Mouse (Mus musculus): ENCODE measurements around the gene Ncoa1. TPM values are rescaled to one million over a fixed set of nuclear protein-coding genes. Genes with fewer than 3 reads are reported as not detected.

The Ncoa1 gene
- total RNA-seq (2021): 100 to 1,000 TPM in 1 of 2 experiments, 10 to 100 TPM in 1; 98.4 to 101 TPM

GRCm38 (mm10) chr12:4476832-4477671 lies at the start of gene Ncoa1:
TSS of gene Ncoa1 (minus strand) at chr12:4477182.
- DNase-seq (ENCODE audit: low spot score in 2 of 2): peak; percentile 53 to 69
- intact Hi-C loops (cut with DNase I): loop anchor here (2.0 to 5.0 kb wide), 4 partner anchors 46 to 345 kb away; partner anchors contain the start of genes Adcy3, Gm3625 and Itsn2

- no peak for DNase-seq (ENCODE audit: low spot score in 2 of 2)
- intact Hi-C loops (cut with DNase I): no loop called here
Observed at GRCm38 (mm10) chr12:4524546-4524945, 47.6 kb upstream of the Ncoa1 start.

GRCm38 (mm10) chr12:4523688-4524298 lies 46.8 kb upstream of the Ncoa1 start:
- intact Hi-C loops (cut with DNase I): loop anchor here (2.0 kb wide), 1 partner anchor 47 kb away; the partner anchor contains the start of gene Ncoa1
- peak; percentile 12 to 18 for DNase-seq (ENCODE audit: low spot score in 2 of 2)

DNA sequence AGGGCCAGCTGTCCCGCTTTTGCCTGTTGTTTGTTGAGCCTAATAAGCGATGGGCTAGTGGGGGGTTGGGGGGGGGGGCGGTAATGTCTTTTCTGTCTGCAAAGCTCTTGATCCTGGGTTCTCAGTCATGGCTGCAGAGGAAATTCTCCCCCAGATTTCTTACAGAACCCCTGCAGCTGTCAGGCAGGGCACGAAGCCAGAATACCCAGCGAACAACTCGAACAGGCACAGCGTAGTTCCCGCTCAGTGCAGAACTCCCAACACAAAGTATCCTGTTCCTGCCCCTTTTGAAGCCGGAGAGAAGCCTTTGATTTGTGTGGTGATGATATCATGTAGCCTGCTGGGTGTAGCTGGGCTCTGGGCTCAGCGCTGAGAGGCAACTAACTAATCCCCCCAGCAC lies 46.2 kb upstream of the Ncoa1 start:
- intact Hi-C loops (cut with DNase I): loop anchor here (2.0 kb wide), 1 partner anchor 46 kb away; the partner anchor contains the start of gene Ncoa1

GRCm38 (mm10) chr12:4518957-4519356 lies 42.0 kb upstream of the Ncoa1 start:
- intact Hi-C loops (cut with DNase I): no loop called here
- no peak for DNase-seq (ENCODE audit: low spot score in 2 of 2)

More for the DNA sequence above, 46.2 kb upstream of the Ncoa1 start:
- DNase-seq (ENCODE audit: low spot score in 2 of 2): peak; percentile 50 to 57

GRCm38 (mm10) chr12:4509591-4510061 lies 32.6 kb upstream of the Ncoa1 start:
- DNase-seq (ENCODE audit: low spot score in 2 of 2): peak in 1 of 2 experiments; percentile 30
- intact Hi-C loops (cut with DNase I): no loop called here

DNA sequence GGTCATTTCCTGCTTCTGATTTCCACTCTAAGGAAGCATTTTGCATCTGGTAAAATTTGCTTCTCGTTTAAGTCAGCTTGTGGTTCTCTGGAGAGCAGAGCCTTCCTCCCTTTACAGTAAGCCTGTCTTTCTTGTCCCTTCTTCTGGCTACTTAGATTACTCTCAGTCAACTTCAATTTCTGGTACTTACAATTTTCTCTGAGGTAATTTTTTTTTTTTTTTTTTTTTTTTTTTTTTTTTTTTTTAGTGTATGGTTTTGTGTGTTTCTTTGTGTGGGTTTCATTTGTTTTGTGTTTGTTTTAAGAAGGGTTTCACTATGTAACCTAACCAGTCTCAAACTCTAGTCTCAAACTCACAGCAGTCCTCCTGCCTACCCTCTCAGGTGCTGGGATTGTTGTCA lies 31.2 kb upstream of the Ncoa1 start:
- no peak for DNase-seq (ENCODE audit: low spot score in 2 of 2)
- intact Hi-C loops (cut with DNase I): no loop called here

GRCm38 (mm10) chr12:4507461-4507860 lies 30.5 kb upstream of the Ncoa1 start:
- DNase-seq (ENCODE audit: low spot score in 2 of 2): peak in 1 of 2 experiments; percentile 63
- intact Hi-C loops (cut with DNase I): no loop called here

- no peak for DNase-seq (ENCODE audit: low spot score in 2 of 2)
- intact Hi-C loops (cut with DNase I): no loop called here
Observed at GRCm38 (mm10) chr12:4506810-4507430, 29.9 kb upstream of the Ncoa1 start.

- DNase-seq (ENCODE audit: low spot score in 2 of 2): no peak
- intact Hi-C loops (cut with DNase I): no loop called here
Observed at GRCm38 (mm10) chr12:4505298-4505697, 28.3 kb upstream of the Ncoa1 start.

DNA sequence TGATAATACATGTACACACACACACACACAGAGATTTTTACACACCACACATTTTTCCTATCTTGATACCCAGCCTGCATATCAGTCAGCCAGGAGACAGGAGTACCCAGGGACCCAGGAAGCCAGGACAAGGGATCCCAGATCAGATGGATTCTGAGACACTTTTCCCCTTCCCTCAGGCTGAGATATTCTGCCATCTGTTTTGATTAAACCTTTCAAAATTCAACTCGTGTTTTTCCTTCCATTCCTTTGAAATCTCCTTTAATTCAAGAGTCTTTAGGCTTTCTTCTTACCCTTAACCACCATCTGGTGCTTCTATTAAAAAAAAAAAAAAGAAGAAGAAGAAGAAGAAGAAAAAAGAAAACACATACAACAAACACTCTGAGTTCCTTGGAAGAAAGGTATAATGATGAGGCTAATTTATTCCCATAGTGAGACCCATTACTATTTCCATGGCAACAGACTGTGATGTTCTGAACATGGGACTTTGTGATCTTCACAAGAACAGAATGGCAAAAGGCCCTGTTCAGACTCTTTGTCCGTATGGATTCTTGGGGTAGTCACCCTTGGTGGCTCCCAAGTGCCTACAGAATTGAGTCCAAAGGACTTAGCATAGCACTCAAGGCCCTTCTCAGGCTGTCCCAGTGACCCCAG lies 26.8 kb upstream of the Ncoa1 start:
- intact Hi-C loops (cut with DNase I): no loop called here
- DNase-seq (ENCODE audit: low spot score in 2 of 2): no peak

GRCm38 (mm10) chr12:4501916-4502315 lies 24.9 kb upstream of the Ncoa1 start:
- DNase-seq (ENCODE audit: low spot score in 2 of 2): peak; percentile 55 to 80
- intact Hi-C loops (cut with DNase I): no loop called here

GRCm38 (mm10) chr12:4500516-4500915 lies 23.5 kb upstream of the Ncoa1 start:
- intact Hi-C loops (cut with DNase I): no loop called here
- no peak for DNase-seq (ENCODE audit: low spot score in 2 of 2)

DNA sequence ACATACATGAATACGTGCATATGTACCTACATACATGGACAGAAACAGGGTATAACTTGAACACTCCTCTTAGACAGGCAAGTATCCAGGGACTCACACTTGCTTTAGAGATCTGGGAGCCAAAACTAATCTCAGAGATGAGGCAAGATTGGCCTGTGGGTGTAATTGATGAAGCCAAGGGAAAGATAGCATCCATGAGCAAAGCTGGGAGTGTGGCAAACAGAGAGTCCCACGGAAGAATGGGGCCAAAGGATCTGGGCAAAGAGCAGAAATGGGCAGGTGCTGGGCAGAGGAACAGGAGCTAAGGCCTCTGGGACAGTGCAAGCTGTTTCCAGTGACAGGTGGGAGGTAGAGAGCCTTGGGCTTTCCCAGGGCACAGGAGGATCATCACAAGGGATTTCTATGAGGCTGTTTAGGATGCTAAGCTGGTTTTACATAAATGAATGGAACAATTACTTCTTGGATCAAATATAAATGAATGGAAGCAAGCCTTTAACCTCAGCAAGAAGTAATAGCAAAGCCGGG lies 22.7 kb upstream of the Ncoa1 start:
- no peak for DNase-seq (ENCODE audit: low spot score in 2 of 2)
- intact Hi-C loops (cut with DNase I): no loop called here

DNA sequence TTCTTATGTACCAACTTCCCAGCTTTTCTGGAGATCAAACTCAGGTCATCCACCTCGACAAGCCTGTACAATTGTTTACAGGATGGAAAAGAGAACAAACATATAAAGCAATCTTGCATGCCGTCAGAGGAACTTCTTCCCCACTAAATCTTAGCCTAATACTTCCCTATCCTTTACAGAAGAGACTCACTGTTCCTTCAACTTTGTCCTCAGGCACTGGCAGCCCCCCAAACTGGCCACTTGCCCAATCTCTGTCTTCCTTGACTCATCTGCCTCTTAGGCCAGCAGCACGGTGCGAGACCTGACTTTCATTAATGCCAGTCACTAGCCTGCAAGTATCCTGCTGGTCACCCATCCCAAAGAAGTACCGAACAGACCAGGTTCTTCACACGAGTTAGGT lies 11.4 kb upstream of the Ncoa1 start:
- DNase-seq (ENCODE audit: low spot score in 2 of 2): no peak
- intact Hi-C loops (cut with DNase I): no loop called here

GRCm38 (mm10) chr12:4483386-4483785 lies 6.4 kb upstream of the Ncoa1 start:
- intact Hi-C loops (cut with DNase I): no loop called here
- no peak for DNase-seq (ENCODE audit: low spot score in 2 of 2)

GRCm38 (mm10) chr12:4481687-4482086 lies 4.7 kb upstream of the Ncoa1 start:
- intact Hi-C loops (cut with DNase I): no loop called here
- DNase-seq (ENCODE audit: low spot score in 2 of 2): peak in 1 of 2 experiments; percentile 50

DNA sequence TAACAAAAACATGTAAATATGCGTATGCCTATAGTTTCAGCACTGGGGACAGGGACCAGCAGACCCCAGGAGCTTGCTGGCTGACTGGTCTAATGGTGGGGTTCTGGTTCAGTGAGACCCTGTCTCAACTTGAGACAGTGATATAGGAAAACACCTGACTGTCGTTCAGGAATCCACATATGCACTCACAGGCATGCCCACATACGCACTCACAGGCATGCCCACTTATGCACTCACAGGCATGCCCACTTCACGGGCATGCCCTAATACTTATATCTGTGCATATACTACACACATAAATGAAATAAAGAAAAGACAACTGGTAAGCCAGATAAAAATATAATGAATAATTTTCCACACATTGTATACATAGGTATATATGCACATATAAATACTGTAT lies 3.3 kb upstream of the Ncoa1 start:
- intact Hi-C loops (cut with DNase I): no loop called here
- DNase-seq (ENCODE audit: low spot score in 2 of 2): no peak

GRCm38 (mm10) chr12:4479171-4479881 lies 2.3 kb upstream of the Ncoa1 start:
- intact Hi-C loops (cut with DNase I): loop anchor here (5.0 kb wide), 3 partner anchors 68 to 347 kb away; partner anchors contain the start of genes Adcy3, Gm3625 and Itsn2
- DNase-seq (ENCODE audit: low spot score in 2 of 2): no peak
